Mouse (Mus musculus): ENCODE data around the gene Gpr152. TPM values are rescaled to one million over a fixed set of nuclear protein-coding genes. Genes with fewer than 3 reads are reported as not detected.

Gene Gpr152
- polyA plus RNA-seq, 1 experiment from 2014 or later, result not detected

- Histone ChIP-seq H3K4me2 (ENCODE audit: low read depth, low read length) (peak overlapping the region; percentile 98), H3K27ac (ENCODE audit: low read length) (peak overlapping the region; percentile 96), H3K4me3 (ENCODE audit: low read length) (peak overlapping the region; percentile 95), H3K4me1 (ENCODE audit: control insufficient read depth, insufficient read depth, low read length) (peaks cover 27% of the 10 kb centered on the region), H3K9ac (ENCODE audit: low read length) (peak overlapping the region; percentile 99), H3K36me3 (ENCODE audit: control insufficient read depth, insufficient read depth) (peaks cover 34% of the 10 kb centered on the region), H3K27me3 (ENCODE audit: control insufficient read depth, insufficient read depth, low read length) (no peaks in the 10 kb centered on the region), H3K9me3 (replicated peaks; ENCODE audit: control insufficient read depth, low read length) (no peaks in the 10 kb centered on the region)
- 48% methylated on average over 6 of the region's 6 CpGs for WGBS
- ATAC-seq (replicated peaks; ENCODE audit: extremely low read depth, insufficient read depth, low FRiP score), result no peak
Observed at GRCm38 (mm10) chr19:4193129-4193528, 53.5 kb downstream of the Gpr152 start.

DNA sequence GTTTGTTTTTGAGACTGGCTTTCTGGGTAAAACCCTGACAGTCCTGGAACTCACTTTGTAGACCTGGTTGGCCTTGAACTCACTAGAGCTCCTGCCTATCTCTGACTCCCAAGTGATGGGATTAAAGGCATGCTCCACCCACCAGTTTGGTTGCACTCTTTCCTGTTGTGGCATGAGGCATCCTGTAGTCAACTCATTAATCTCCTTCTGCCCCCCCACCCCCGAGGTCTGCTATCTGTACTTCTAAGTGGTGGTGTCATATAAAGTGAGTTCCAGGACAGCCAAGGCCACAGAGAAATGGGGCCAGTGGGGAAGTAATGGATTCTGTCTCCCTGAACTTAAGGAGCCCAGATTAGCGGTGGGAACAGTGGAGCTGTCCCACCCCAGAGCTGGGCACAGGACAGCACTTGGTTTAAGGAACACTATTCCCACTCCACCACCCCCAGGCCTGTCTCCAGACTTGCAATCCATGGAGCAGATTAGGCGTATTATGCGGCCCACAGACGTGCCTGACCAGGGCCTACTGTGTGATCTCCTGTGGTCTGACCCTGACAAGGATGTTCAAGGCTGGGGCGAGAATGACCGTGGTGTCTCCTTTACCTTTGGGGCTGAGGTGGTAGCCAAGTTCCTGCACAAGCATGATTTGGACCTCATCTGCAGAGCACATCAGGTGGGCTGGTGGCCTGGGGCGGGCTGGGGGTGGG is 54.6 kb downstream of the Gpr152 start:
- H3K4me1 ChIP-seq (ENCODE audit: control insufficient read depth, insufficient read depth, low read length), result peaks cover 27% of the 10 kb centered on the region
- no peak overlapping the region for H3K9ac ChIP-seq (ENCODE audit: low read length)
- ATAC-seq (replicated peaks; ENCODE audit: extremely low read depth, insufficient read depth, low FRiP score), result no peak
- peaks cover 34% of the 10 kb centered on the region for H3K36me3 ChIP-seq (ENCODE audit: control insufficient read depth, insufficient read depth)
- H3K27ac ChIP-seq (ENCODE audit: low read length), result no peak overlapping the region
- no peak overlapping the region for H3K4me3 ChIP-seq (ENCODE audit: low read length)
- WGBS, result 76% methylated on average over 8 of the region's 8 CpGs
- no peak overlapping the region for H3K4me2 ChIP-seq (ENCODE audit: low read depth, low read length)
- no peaks in the 10 kb centered on the region for H3K9me3 ChIP-seq (replicated peaks; ENCODE audit: control insufficient read depth, low read length)
- H3K27me3 ChIP-seq (ENCODE audit: control insufficient read depth, insufficient read depth, low read length), result no peaks in the 10 kb centered on the region

DNA sequence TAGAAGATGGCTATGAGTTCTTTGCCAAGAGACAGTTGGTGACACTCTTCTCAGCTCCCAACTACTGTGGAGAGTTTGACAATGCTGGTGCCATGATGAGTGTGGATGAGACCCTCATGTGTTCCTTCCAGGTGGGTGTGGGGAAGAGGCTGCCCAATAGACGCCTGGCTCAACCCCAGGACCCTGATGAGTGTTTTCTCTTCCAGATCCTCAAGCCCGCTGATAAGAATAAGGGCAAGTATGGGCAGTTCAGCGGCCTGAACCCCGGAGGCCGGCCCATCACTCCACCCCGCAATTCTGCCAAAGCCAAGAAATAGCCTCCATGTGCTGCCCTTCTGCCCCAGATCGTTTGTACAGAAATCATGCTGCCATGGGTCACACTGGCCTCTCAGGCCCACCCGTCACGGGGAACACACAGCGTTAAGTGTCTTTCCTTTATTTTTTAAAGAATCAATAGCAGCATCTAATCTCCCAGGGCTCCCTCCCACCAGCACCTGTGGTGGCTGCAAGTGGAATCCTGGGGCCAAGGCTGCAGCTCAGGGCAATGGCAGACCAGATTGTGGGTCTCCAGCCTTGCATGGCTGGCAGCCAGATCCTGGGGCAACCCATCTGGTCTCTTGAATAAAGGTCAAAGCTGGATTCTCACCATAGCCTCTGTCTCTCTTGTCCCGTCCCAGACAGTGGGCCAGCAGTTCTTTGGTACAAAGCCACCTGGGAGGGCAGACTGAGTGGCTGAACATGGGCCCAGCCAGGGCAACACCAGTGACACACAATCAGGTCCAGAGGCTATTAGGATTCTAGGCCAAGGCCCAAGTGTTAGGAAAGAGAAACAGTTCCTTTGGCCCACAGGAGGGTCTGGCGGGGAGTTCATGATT is 55.4 kb downstream of the Gpr152 start:
- H3K4me3 ChIP-seq (ENCODE audit: low read length), result no peak overlapping the region
- no peak for ATAC-seq (replicated peaks; ENCODE audit: extremely low read depth, insufficient read depth, low FRiP score)
- H3K36me3 ChIP-seq (ENCODE audit: control insufficient read depth, insufficient read depth), result peaks cover 38% of the 10 kb centered on the region
- H3K9me3 ChIP-seq (replicated peaks; ENCODE audit: control insufficient read depth, low read length), result no peaks in the 10 kb centered on the region
- 73% methylated on average over 12 of the region's 12 CpGs for WGBS
- no peak overlapping the region for H3K27ac ChIP-seq (ENCODE audit: low read length)
- H3K4me2 ChIP-seq (ENCODE audit: low read depth, low read length), result no peak overlapping the region
- H3K4me1 ChIP-seq (ENCODE audit: control insufficient read depth, insufficient read depth, low read length), result peaks cover 28% of the 10 kb centered on the region
- H3K27me3 ChIP-seq (ENCODE audit: control insufficient read depth, insufficient read depth, low read length), result no peaks in the 10 kb centered on the region
- no peak overlapping the region for H3K9ac ChIP-seq (ENCODE audit: low read length)

Other genes starting within 250 kb of the Gpr152 start
- gene Tcirg1, start 232.7 kb upstream of the Gpr152 start, polyA plus RNA-seq (2015; fragmentation: Nextera tagmentation; extraction: Ambion mirVana), result 31.0 and 32.3 TPM in 2 replicates
- gene Ndufs8, start 227.0 kb upstream of the Gpr152 start, polyA plus RNA-seq (2015; fragmentation: Nextera tagmentation; extraction: Ambion mirVana), result 466 and 487 TPM in 2 replicates
- 2.6 and 3.7 TPM in 2 replicates for gene Aldh3b1, start 210.0 kb upstream of the Gpr152 start, polyA plus RNA-seq (2015; fragmentation: Nextera tagmentation; extraction: Ambion mirVana)
- gene Unc93b1, start 204.6 kb upstream of the Gpr152 start, polyA plus RNA-seq (2015; fragmentation: Nextera tagmentation; extraction: Ambion mirVana), result 19.8 TPM in 2 replicates
- not detected in 2 replicates for gene Aldh3b3, start 181.1 kb upstream of the Gpr152 start, polyA plus RNA-seq (2015; fragmentation: Nextera tagmentation; extraction: Ambion mirVana)
- 0.21 and 0.47 TPM in 2 replicates for gene Aldh3b2, start 167.5 kb upstream of the Gpr152 start, polyA plus RNA-seq (2015; fragmentation: Nextera tagmentation; extraction: Ambion mirVana)
- 13.0 and 13.3 TPM in 2 replicates for gene Acy3, start 153.2 kb upstream of the Gpr152 start, polyA plus RNA-seq (2015; fragmentation: Nextera tagmentation; extraction: Ambion mirVana)
- not detected in 2 replicates for gene Tbx10, start 147.0 kb upstream of the Gpr152 start, polyA plus RNA-seq (2015; fragmentation: Nextera tagmentation; extraction: Ambion mirVana)
- 67.8 and 75.1 TPM in 2 replicates for gene Nudt8, start 139.2 kb upstream of the Gpr152 start, polyA plus RNA-seq (2015; fragmentation: Nextera tagmentation; extraction: Ambion mirVana)
- gene Gm49405, start 139.2 kb upstream of the Gpr152 start, polyA plus RNA-seq (2015; fragmentation: Nextera tagmentation; extraction: Ambion mirVana), result 6.2 TPM in 2 replicates
- 84.9 and 90.6 TPM in 2 replicates for gene Doc2g, start 136.5 kb upstream of the Gpr152 start, polyA plus RNA-seq (2015; fragmentation: Nextera tagmentation; extraction: Ambion mirVana)
- gene Ndufv1, start 127.0 kb upstream of the Gpr152 start, polyA plus RNA-seq (2015; fragmentation: Nextera tagmentation; extraction: Ambion mirVana), result 618 and 661 TPM in 2 replicates
- gene Gstp1, start 101.8 kb upstream of the Gpr152 start, polyA plus RNA-seq (2015; fragmentation: Nextera tagmentation; extraction: Ambion mirVana), result 378 and 420 TPM in 2 replicates
- 8.0 and 18.4 TPM in 2 replicates for gene Gstp2, start 93.8 kb upstream of the Gpr152 start, polyA plus RNA-seq (2015; fragmentation: Nextera tagmentation; extraction: Ambion mirVana)
- 0.51 and 0.80 TPM in 2 replicates for gene Gstp3, start 80.2 kb upstream of the Gpr152 start, polyA plus RNA-seq (2015; fragmentation: Nextera tagmentation; extraction: Ambion mirVana)
- not detected in 2 replicates for gene Cabp2, start 58.2 kb upstream of the Gpr152 start, polyA plus RNA-seq (2015; fragmentation: Nextera tagmentation; extraction: Ambion mirVana)
- gene Cdk2ap2, start 42.6 kb upstream of the Gpr152 start, polyA plus RNA-seq (2015; fragmentation: Nextera tagmentation; extraction: Ambion mirVana), result 86.0 and 86.2 TPM in 2 replicates
- 27.7 and 29.4 TPM in 2 replicates for gene Pitpnm1, start 39.8 kb upstream of the Gpr152 start, polyA plus RNA-seq (2015; fragmentation: Nextera tagmentation; extraction: Ambion mirVana)
- 87.5 and 88.6 TPM in 2 replicates for gene Aip, start 13.9 kb upstream of the Gpr152 start, polyA plus RNA-seq (2015; fragmentation: Nextera tagmentation; extraction: Ambion mirVana)
- 0.11 TPM in 1 of 2 replicates, not detected in the other for gene Cabp4, start 4.2 kb downstream of the Gpr152 start, polyA plus RNA-seq (2015; fragmentation: Nextera tagmentation; extraction: Ambion mirVana)
- gene Coro1b, start 8.8 kb downstream of the Gpr152 start, polyA plus RNA-seq (2015; fragmentation: Nextera tagmentation; extraction: Ambion mirVana), result 133 and 134 TPM in 2 replicates
- gene Ptprcap, start 13.8 kb downstream of the Gpr152 start, polyA plus RNA-seq (2015; fragmentation: Nextera tagmentation; extraction: Ambion mirVana), result 25.3 and 71.1 TPM in 2 replicates
- gene Rps6kb2, start 23.6 kb downstream of the Gpr152 start, polyA plus RNA-seq (2015; fragmentation: Nextera tagmentation; extraction: Ambion mirVana), result 47.4 and 48.7 TPM in 2 replicates
- 15.9 and 17.5 TPM in 2 replicates for gene Carns1, start 35.7 kb downstream of the Gpr152 start, polyA plus RNA-seq (2015; fragmentation: Nextera tagmentation; extraction: Ambion mirVana)
- gene Tbc1d10c, start 51.5 kb downstream of the Gpr152 start, polyA plus RNA-seq (2015; fragmentation: Nextera tagmentation; extraction: Ambion mirVana), result 10.8 and 26.5 TPM in 2 replicates
- gene Ppp1ca, start 52.3 kb downstream of the Gpr152 start, polyA plus RNA-seq (2015; fragmentation: Nextera tagmentation; extraction: Ambion mirVana), result 813 and 866 TPM in 2 replicates
- gene Rad9a, start 61.9 kb downstream of the Gpr152 start, polyA plus RNA-seq (2015; fragmentation: Nextera tagmentation; extraction: Ambion mirVana), result 19.9 and 21.1 TPM in 2 replicates
- gene Clcf1, start 74.5 kb downstream of the Gpr152 start, polyA plus RNA-seq (2015; fragmentation: Nextera tagmentation; extraction: Ambion mirVana), result 1.5 and 1.7 TPM in 2 replicates
- gene AC109138.7, start 74.6 kb downstream of the Gpr152 start, polyA plus RNA-seq (2015; fragmentation: Nextera tagmentation; extraction: Ambion mirVana), result not detected in 2 replicates
- gene Pold4, start 92.1 kb downstream of the Gpr152 start, polyA plus RNA-seq (2015; fragmentation: Nextera tagmentation; extraction: Ambion mirVana), result 22.6 and 24.9 TPM in 2 replicates
- gene Ssh3, start 129.4 kb downstream of the Gpr152 start, polyA plus RNA-seq (2015; fragmentation: Nextera tagmentation; extraction: Ambion mirVana), result 8.3 and 11.6 TPM in 2 replicates
- 1.4 and 2.4 TPM in 2 replicates for gene Ankrd13d, start 143.3 kb downstream of the Gpr152 start, polyA plus RNA-seq (2015; fragmentation: Nextera tagmentation; extraction: Ambion mirVana)
- 11.8 and 15.5 TPM in 2 replicates for gene Grk2, start 166.4 kb downstream of the Gpr152 start, polyA plus RNA-seq (2015; fragmentation: Nextera tagmentation; extraction: Ambion mirVana)

Data from heart, embryonic 16.5 days (tissue).